Mouse (Mus musculus): ENCODE measurements at regions not wholly inside any gene's neighbourhood (a gene's known extent, or its start where the extent isn't known, plus 50 kb on each side); places are given as distances from the start of the nearest gene placed in this dataset.

GRCm38 (mm10) chr4:131014301-131015081 is 70.3 kb downstream of the Matn1 start:
- no peak for DNase-seq (ENCODE audit: low spot score in 2 of 2)

GRCm38 (mm10) chr4:131015156-131015555 is 71.0 kb downstream of the Matn1 start:
- DNase-seq (ENCODE audit: low spot score in 2 of 2): no peak

- no peak for DNase-seq (ENCODE audit: low spot score in 2 of 2)
Measured at GRCm38 (mm10) chr4:131023601-131024000, 79.4 kb downstream of the Matn1 start.

GRCm38 (mm10) chr4:131036292-131036691 is 92.1 kb downstream of the Matn1 start:
- DNase-seq (ENCODE audit: low spot score in 2 of 2): no peak

- no peak for DNase-seq (ENCODE audit: low spot score in 2 of 2)
Measured at GRCm38 (mm10) chr4:131037179-131037578, 93.0 kb downstream of the Matn1 start.

GRCm38 (mm10) chr4:131039686-131040085 is 95.5 kb downstream of the Matn1 start:
- no peak for DNase-seq (ENCODE audit: low spot score in 2 of 2)

GRCm38 (mm10) chr4:131041210-131041609 is 97.0 kb downstream of the Matn1 start:
- no peak for DNase-seq (ENCODE audit: low spot score in 2 of 2)

GRCm38 (mm10) chr4:131046101-131046500 is 101.9 kb downstream of the Matn1 start:
- DNase-seq (ENCODE audit: low spot score in 2 of 2): no peak

- no peak for DNase-seq (ENCODE audit: low spot score in 2 of 2)
Measured at GRCm38 (mm10) chr4:131046969-131047650, 102.9 kb downstream of the Matn1 start.

GRCm38 (mm10) chr4:131056293-131056692 is 112.1 kb downstream of the Matn1 start:
- no peak for DNase-seq (ENCODE audit: low spot score in 2 of 2)

- DNase-seq (ENCODE audit: low spot score in 2 of 2): no peak
Measured at GRCm38 (mm10) chr4:131059572-131059971, 115.4 kb downstream of the Matn1 start.

- DNase-seq (ENCODE audit: low spot score in 2 of 2): no peak
Measured at GRCm38 (mm10) chr4:131060191-131060680, 116.1 kb downstream of the Matn1 start.

GRCm38 (mm10) chr4:131060706-131061105 is 116.5 kb downstream of the Matn1 start:
- DNase-seq (ENCODE audit: low spot score in 2 of 2): no peak

- no peak for DNase-seq (ENCODE audit: low spot score in 2 of 2)
Measured at GRCm38 (mm10) chr4:131062592-131062991, 118.4 kb downstream of the Matn1 start.

- no peak for DNase-seq (ENCODE audit: low spot score in 2 of 2)
Measured at GRCm38 (mm10) chr4:131066186-131066939, 122.2 kb downstream of the Matn1 start.

GRCm38 (mm10) chr4:131070566-131070965 is 126.4 kb downstream of the Matn1 start:
- no peak for DNase-seq (ENCODE audit: low spot score in 2 of 2)

GRCm38 (mm10) chr4:131072623-131073022 is 128.4 kb downstream of the Matn1 start:
- DNase-seq (ENCODE audit: low spot score in 2 of 2): no peak

- no peak for DNase-seq (ENCODE audit: low spot score in 2 of 2)
Measured at GRCm38 (mm10) chr4:131073420-131073819, 129.2 kb downstream of the Matn1 start.

- no peak for DNase-seq (ENCODE audit: low spot score in 2 of 2)
Measured at GRCm38 (mm10) chr4:131075326-131075932, 131.2 kb downstream of the Matn1 start.

GRCm38 (mm10) chr4:131076628-131077027 is 132.4 kb downstream of the Matn1 start:
- DNase-seq (ENCODE audit: low spot score in 2 of 2): no peak

GRCm38 (mm10) chr4:131080113-131080512 is 135.9 kb downstream of the Matn1 start:
- no peak for DNase-seq (ENCODE audit: low spot score in 2 of 2)
